Mouse (Mus musculus) G1E (cell line): ENCODE data around the gene Arhgef11.

Source experiments
- CTCF ChIP-seq: IDR thresholded peaks from 2 replicates; pipeline ENCODE4 v1.5.1; 2012; ENCODE audit warnings: low read depth, low read length, inconsistent platforms, mixed read lengths
- GATA1 ChIP-seq: IDR thresholded peaks from 2 replicates; pipeline ENCODE4 v1.6.1; 2012; ENCODE audit warnings: borderline replicate concordance, low read length, inconsistent platforms, mixed read lengths
- GATA2 ChIP-seq: IDR thresholded peaks from 2 replicates; pipeline ENCODE4 v1.6.1; 2012; ENCODE audit warnings: low read depth, low read length, inconsistent platforms, borderline replicate concordance
- TAL1 ChIP-seq: conservative IDR thresholded peaks from 2 replicates; pipeline ENCODE4 v1.6.1; 2012; ENCODE audit warnings: low read depth, low read length, inconsistent platforms, mixed read lengths

- TF ChIP-seq GATA1, result no peak
- no peak for TF ChIP-seq CTCF
- TF ChIP-seq TAL1, result no peak
- no peak for TF ChIP-seq GATA2
Observed at GRCm38 (mm10) chr3:87659692-87660429, 42.5 kb downstream of the Arhgef11 start.
